Mouse (Mus musculus) G1E-ER4 (cell line): ENCODE data around the gene Tmem184a. TPM values are rescaled to one million over a fixed set of nuclear protein-coding genes. Genes with fewer than 3 reads are reported as not detected.

Experiments
- GATA1 ChIP-seq: IDR thresholded peaks from one replicate; pipeline ENCODE4 v1.8.0; 2012; ENCODE audit warnings: low read length, inconsistent platforms
- polyA plus RNA-seq: library from polyadenylated mRNA; stranded (reverse); fragments of >175 nt; gene quantifications from 2 replicates; pipeline ENCODE4 v1.2.3, GENCODE M21; 2012

The Tmem184a gene
- 3.1 and 5.0 TPM in 2 replicates for polyA plus RNA-seq

GRCm38 (mm10) chr5:139819538-139820181 is at the start of gene Tmem184a:
Gene Tmem184a, minus strand, starts transcription at chr5:139819917.
- TF ChIP-seq GATA1, result no peak

GRCm38 (mm10) chr5:139862759-139863158 is 43.0 kb upstream of the Tmem184a start:
- TF ChIP-seq GATA1, result no peak

- TF ChIP-seq GATA1, result no peak
These were observed 40.8 kb upstream of the Tmem184a start for GRCm38 (mm10) chr5:139860328-139861104.

- no peak for TF ChIP-seq GATA1
These were observed 30.1 kb upstream of the Tmem184a start for GRCm38 (mm10) chr5:139849626-139850320.

GRCm38 (mm10) chr5:139839142-139839541 is 19.4 kb upstream of the Tmem184a start:
- TF ChIP-seq GATA1, result no peak

- no peak for TF ChIP-seq GATA1
These were observed 18.8 kb upstream of the Tmem184a start for GRCm38 (mm10) chr5:139838476-139838892.

GRCm38 (mm10) chr5:139835706-139836105 is 16.0 kb upstream of the Tmem184a start:
- TF ChIP-seq GATA1, result no peak

- TF ChIP-seq GATA1, result no peak
These were observed 12.4 kb upstream of the Tmem184a start for GRCm38 (mm10) chr5:139832125-139832524.

GRCm38 (mm10) chr5:139830734-139831133 is 11.0 kb upstream of the Tmem184a start:
- TF ChIP-seq GATA1, result no peak

- TF ChIP-seq GATA1, result no peak
These were observed 9.7 kb upstream of the Tmem184a start for GRCm38 (mm10) chr5:139829384-139829783.

- TF ChIP-seq GATA1, result no peak
These were observed 7.9 kb upstream of the Tmem184a start for GRCm38 (mm10) chr5:139827593-139827992.

- TF ChIP-seq GATA1, result no peak
These were observed 6.8 kb upstream of the Tmem184a start, which contains the start of the genes Gm26938 and Psmg3 for GRCm38 (mm10) chr5:139826357-139827055. Gene Gm26938, minus strand, starts transcription at chr5:139826407. Gene Psmg3, minus strand, starts transcription at chr5:139826885.

GRCm38 (mm10) chr5:139825947-139826346 is 6.2 kb upstream of the Tmem184a start:
- TF ChIP-seq GATA1, result no peak

GRCm38 (mm10) chr5:139824531-139824930 is 4.8 kb upstream of the Tmem184a start:
- no peak for TF ChIP-seq GATA1

GRCm38 (mm10) chr5:139821466-139822459 is 2.0 kb upstream of the Tmem184a start:
- no peak for TF ChIP-seq GATA1
